Mouse (Mus musculus): ENCODE measurements around the gene Ski.

- TF ChIP-seq POLR2A (IDR thresholded peaks at IDR 0.05; ENCODE audit: low read depth, low read length) (no peak), CTCF (IDR thresholded peaks at IDR 0.05; ENCODE audit: extremely low read depth, insufficient read depth, insufficient read length, insufficient replicate concordance) (no peak)
Measured at GRCm38 (mm10) chr4:155153389-155154072, 68.9 kb downstream of the Ski start.
